Mouse (Mus musculus): ENCODE measurements around the gene Syap1. TPM values are rescaled to one million over a fixed set of nuclear protein-coding genes. Genes with fewer than 3 reads are reported as not detected.

The Syap1 gene
- polyA plus RNA-seq (2015; fragmentation: Nextera tagmentation; extraction: Ambion mirVana), result 49.9 and 56.6 TPM in 2 replicates

GRCm38 (mm10) chrX:162887931-162888511 lies at the start of gene Syap1:
Syap1 (minus strand) TSS chrX:162888447.
- H3K4me3 ChIP-seq (ENCODE audit: low read depth, low read length), result peak within 1 kb of the TSS; percentile 57
- H3K9me3 ChIP-seq (ENCODE audit: low read length), result no peaks in the 10 kb centered on the region
- ATAC-seq (peak; percentile 98), DNase-seq (ENCODE audit: low spot score) (peak; percentile 89)
- H3K9ac ChIP-seq (replicated peaks; ENCODE audit: low read depth), result peak within 1 kb of the TSS; percentile 55
- WGBS, result 9% methylated on average over 19 of the region's 47 CpGs
- H3K4me2 ChIP-seq (replicated peaks; ENCODE audit: low read depth, low read length), result peak within 1 kb of the TSS; percentile 53
- H3K27ac ChIP-seq (ENCODE audit: low read length), result peak within 1 kb of the TSS; percentile 87
- H3K27me3 ChIP-seq (replicated peaks; ENCODE audit: insufficient read depth, low read length), result no peaks in the 10 kb centered on the region
- TF ChIP-seq CTCF (IDR thresholded peaks at IDR 0.05), result no peak
- TF ChIP-seq EP300 (IDR thresholded peaks at IDR 0.05), result no peak
- H3K36me3 ChIP-seq (ENCODE audit: insufficient read depth, low read length), result no peaks in the 10 kb centered on the region
- H3K4me1 ChIP-seq (ENCODE audit: insufficient read depth, low read depth, low read length), result no peaks in the 10 kb centered on the region; the same call in 1 of the 2 replicates

DNA sequence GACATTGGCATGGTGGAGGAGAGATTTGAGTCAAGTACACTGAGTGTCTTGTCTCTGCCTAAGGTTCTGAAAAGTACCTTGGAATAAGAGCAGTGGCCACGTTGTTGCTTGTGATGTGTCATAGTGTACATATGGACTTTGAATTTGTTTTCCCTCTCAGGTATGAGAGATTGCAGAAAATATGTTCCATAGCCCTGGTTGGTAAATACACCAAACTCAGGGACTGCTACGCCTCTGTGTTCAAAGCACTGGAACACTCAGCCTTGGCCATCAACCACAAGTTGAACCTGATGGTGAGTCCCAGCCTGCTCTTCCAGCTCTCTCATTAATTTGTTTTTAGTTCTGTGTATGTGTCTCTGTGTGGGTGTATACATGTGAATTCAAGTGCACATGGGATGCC lies 43.2 kb upstream of the Syap1 start:
- Histone ChIP-seq H3K4me3 (ENCODE audit: low read depth, low read length) (no peak overlapping the region), H3K27ac (ENCODE audit: low read length) (no peak overlapping the region), H3K9ac (replicated peaks; ENCODE audit: low read depth) (no peak overlapping the region), H3K36me3 (ENCODE audit: insufficient read depth, low read length) (no peaks in the 10 kb centered on the region), H3K4me1 (ENCODE audit: insufficient read depth, low read depth, low read length) (no peaks in the 10 kb centered on the region), H3K4me2 (replicated peaks; ENCODE audit: low read depth, low read length) (no peak overlapping the region), H3K9me3 (ENCODE audit: low read length) (no peaks in the 10 kb centered on the region), H3K27me3 (replicated peaks; ENCODE audit: insufficient read depth, low read length) (no peaks in the 10 kb centered on the region)
- 87% methylated on average over 2 of the region's 2 CpGs for WGBS
- TF ChIP-seq EP300 (IDR thresholded peaks at IDR 0.05) (no peak), CTCF (IDR thresholded peaks at IDR 0.05) (no peak)
- ATAC-seq (no peak), DNase-seq (ENCODE audit: low spot score) (no peak)

GRCm38 (mm10) chrX:162921487-162922125 lies 33.4 kb upstream of the Syap1 start:
- no peaks in the 10 kb centered on the region for H3K36me3 ChIP-seq (ENCODE audit: insufficient read depth, low read length)
- no peak overlapping the region for H3K9ac ChIP-seq (replicated peaks; ENCODE audit: low read depth)
- H3K27ac ChIP-seq (ENCODE audit: low read length), result no peak overlapping the region
- no peaks in the 10 kb centered on the region for H3K4me1 ChIP-seq (ENCODE audit: insufficient read depth, low read depth, low read length)
- TF ChIP-seq CTCF (IDR thresholded peaks at IDR 0.05), result no peak
- TF ChIP-seq EP300 (IDR thresholded peaks at IDR 0.05), result no peak
- H3K4me3 ChIP-seq (ENCODE audit: low read depth, low read length), result no peak overlapping the region
- H3K4me2 ChIP-seq (replicated peaks; ENCODE audit: low read depth, low read length), result no peak overlapping the region
- H3K9me3 ChIP-seq (ENCODE audit: low read length), result no peaks in the 10 kb centered on the region
- DNase-seq (ENCODE audit: low spot score), result no peak
- no peaks in the 10 kb centered on the region for H3K27me3 ChIP-seq (replicated peaks; ENCODE audit: insufficient read depth, low read length)
- 74% methylated on average over 8 of the region's 8 CpGs for WGBS
- no peak for ATAC-seq

- DNase-seq (ENCODE audit: low spot score) (peak; percentile 47), ATAC-seq (no peak)
- Histone ChIP-seq H3K9ac (replicated peaks; ENCODE audit: low read depth) (no peak overlapping the region), H3K4me3 (ENCODE audit: low read depth, low read length) (no peak overlapping the region), H3K9me3 (ENCODE audit: low read length) (no peaks in the 10 kb centered on the region), H3K4me2 (replicated peaks; ENCODE audit: low read depth, low read length) (no peak overlapping the region), H3K4me1 (ENCODE audit: insufficient read depth, low read depth, low read length) (no peaks in the 10 kb centered on the region), H3K27me3 (replicated peaks; ENCODE audit: insufficient read depth, low read length) (no peaks in the 10 kb centered on the region), H3K27ac (ENCODE audit: low read length) (no peak overlapping the region), H3K36me3 (ENCODE audit: insufficient read depth, low read length) (no peaks in the 10 kb centered on the region)
- 14% methylated on average over 5 of the region's 5 CpGs for WGBS
- TF ChIP-seq CTCF (IDR thresholded peaks at IDR 0.05) (peak; percentile 82), EP300 (IDR thresholded peaks at IDR 0.05) (no peak)
Observed at GRCm38 (mm10) chrX:162915697-162916096, 27.4 kb upstream of the Syap1 start.

DNA sequence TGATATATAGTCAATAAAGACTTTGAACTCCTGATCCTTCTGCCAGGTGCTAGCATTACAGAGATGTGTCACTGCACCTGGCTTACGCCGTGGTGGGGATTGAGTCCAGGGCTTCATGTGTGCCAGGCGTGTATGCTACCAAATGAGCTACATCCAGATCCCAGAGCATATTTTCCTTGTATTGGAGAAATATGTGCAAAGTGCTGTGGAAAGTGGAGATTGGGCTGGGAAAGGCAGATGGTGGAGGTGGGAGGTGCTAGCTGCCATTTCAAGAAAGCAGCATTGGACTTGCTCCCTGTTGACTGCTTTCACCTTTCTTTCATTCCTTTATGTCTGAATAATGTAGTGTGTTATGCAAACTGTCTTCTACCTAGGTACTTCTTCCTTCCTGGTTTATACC lies 25.4 kb upstream of the Syap1 start:
- H3K27ac ChIP-seq (ENCODE audit: low read length), result no peak overlapping the region
- H3K27me3 ChIP-seq (replicated peaks; ENCODE audit: insufficient read depth, low read length), result no peaks in the 10 kb centered on the region
- no peaks in the 10 kb centered on the region for H3K9me3 ChIP-seq (ENCODE audit: low read length)
- ATAC-seq (no peak), DNase-seq (ENCODE audit: low spot score) (no peak)
- no peaks in the 10 kb centered on the region for H3K4me1 ChIP-seq (ENCODE audit: insufficient read depth, low read depth, low read length)
- no peak overlapping the region for H3K9ac ChIP-seq (replicated peaks; ENCODE audit: low read depth)
- TF ChIP-seq CTCF (IDR thresholded peaks at IDR 0.05) (no peak), EP300 (IDR thresholded peaks at IDR 0.05) (no peak)
- no peak overlapping the region for H3K4me3 ChIP-seq (ENCODE audit: low read depth, low read length)
- 97% methylated on average over 3 of the region's 3 CpGs for WGBS
- no peak overlapping the region for H3K4me2 ChIP-seq (replicated peaks; ENCODE audit: low read depth, low read length)
- no peaks in the 10 kb centered on the region for H3K36me3 ChIP-seq (ENCODE audit: insufficient read depth, low read length)

- Histone ChIP-seq H3K4me2 (replicated peaks; ENCODE audit: low read depth, low read length) (no peak overlapping the region), H3K36me3 (ENCODE audit: insufficient read depth, low read length) (no peaks in the 10 kb centered on the region), H3K9ac (replicated peaks; ENCODE audit: low read depth) (no peak overlapping the region), H3K9me3 (ENCODE audit: low read length) (no peaks in the 10 kb centered on the region), H3K4me3 (ENCODE audit: low read depth, low read length) (no peak overlapping the region), H3K4me1 (ENCODE audit: insufficient read depth, low read depth, low read length) (no peaks in the 10 kb centered on the region), H3K27me3 (replicated peaks; ENCODE audit: insufficient read depth, low read length) (no peaks in the 10 kb centered on the region), H3K27ac (ENCODE audit: low read length) (no peak overlapping the region)
- 55% methylated on average over 3 of the region's 3 CpGs for WGBS
- ATAC-seq, result no peak
- no peak for DNase-seq (ENCODE audit: low spot score)
- TF ChIP-seq EP300 (IDR thresholded peaks at IDR 0.05) (no peak), CTCF (IDR thresholded peaks at IDR 0.05) (no peak)
Observed at GRCm38 (mm10) chrX:162907554-162907953, 19.3 kb upstream of the Syap1 start.

Data from lung, postnatal 0 days (tissue).